Mouse (Mus musculus): ENCODE results near the gene Sapcd1. TPM values are rescaled to one million over a fixed set of nuclear protein-coding genes. Genes with fewer than 3 reads are reported as not detected.
"Not testable (repeated sequence)": the region's sequence is repeated elsewhere in the genome, so short reads cannot be mapped to it uniquely, and the experiment has no call there.

Gene Sapcd1
- total RNA-seq, 4 experiments from 2014 or later: not detected

DNA sequence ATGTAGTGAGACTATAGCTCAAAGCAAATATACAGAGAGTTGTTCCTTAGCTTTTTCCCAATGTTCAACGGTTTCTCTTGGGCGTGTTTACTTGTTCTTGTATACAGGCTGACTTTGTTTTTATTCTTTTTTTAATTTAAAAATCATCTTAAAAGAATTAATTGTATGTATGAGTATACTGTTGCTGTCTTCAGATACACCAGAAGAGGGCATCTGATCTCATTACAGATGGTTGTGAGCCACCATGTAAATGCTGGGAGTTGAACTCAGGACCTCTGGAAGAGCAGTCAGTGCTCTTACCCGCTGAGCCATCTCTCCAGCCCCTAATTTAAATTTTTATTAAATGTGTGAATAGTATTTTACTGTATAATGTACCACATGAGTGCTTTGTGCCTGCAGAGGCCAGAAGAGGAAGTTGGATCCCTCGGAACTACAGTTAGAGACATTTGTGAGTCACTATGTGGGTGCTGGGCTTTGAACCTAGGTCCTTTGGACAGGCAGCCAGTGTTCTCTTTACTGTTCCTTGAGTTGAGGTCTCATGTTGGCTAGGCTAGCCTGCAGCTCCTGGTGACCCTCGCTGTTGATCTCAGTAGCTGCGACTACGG is 20.3 kb downstream of the Sapcd1 start:
- no peak for DNase-seq (ENCODE audit: low spot score)

DNA sequence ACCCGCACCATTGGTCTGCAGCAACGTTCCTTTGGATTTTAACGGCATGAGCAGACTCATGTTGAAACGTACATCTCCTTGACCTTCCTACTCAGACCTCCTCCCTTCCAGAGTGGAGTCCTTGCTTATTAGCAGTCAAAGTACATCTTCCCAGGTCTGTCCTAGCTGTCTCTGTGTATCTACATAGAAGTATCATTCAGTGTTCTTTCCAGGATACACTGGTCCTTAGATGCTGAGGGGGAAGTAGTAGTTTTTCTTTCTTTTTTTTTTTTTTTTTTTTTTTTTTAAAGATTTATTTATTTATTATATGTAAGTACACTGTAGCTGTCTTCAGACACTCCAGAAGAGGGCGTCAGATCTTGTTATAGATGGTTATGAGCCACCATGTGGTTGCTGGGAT is 21.9 kb downstream of the Sapcd1 start:
- not testable (repeated sequence) for DNase-seq (ENCODE audit: low spot score)

DNA sequence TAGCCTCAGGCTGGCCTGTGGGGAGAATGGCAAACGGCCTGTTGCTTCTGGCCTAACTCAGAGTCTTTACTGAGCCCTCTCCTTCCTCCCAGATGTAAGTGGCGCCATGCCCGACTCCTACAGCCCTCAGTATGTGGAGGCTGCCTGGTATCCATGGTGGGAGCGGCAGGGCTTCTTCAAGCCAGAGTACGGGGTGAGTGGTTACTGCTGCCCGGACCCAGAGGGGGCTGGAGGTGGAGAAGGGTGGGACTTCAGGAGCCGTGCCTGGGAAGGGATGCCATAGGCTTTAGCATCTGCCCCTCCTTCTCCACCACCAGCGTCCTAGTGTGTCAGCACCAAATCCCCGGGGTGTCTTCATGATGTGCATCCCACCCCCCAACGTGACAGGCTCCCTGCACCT is 22.7 kb downstream of the Sapcd1 start:
- no peak for DNase-seq (ENCODE audit: low spot score)

DNA sequence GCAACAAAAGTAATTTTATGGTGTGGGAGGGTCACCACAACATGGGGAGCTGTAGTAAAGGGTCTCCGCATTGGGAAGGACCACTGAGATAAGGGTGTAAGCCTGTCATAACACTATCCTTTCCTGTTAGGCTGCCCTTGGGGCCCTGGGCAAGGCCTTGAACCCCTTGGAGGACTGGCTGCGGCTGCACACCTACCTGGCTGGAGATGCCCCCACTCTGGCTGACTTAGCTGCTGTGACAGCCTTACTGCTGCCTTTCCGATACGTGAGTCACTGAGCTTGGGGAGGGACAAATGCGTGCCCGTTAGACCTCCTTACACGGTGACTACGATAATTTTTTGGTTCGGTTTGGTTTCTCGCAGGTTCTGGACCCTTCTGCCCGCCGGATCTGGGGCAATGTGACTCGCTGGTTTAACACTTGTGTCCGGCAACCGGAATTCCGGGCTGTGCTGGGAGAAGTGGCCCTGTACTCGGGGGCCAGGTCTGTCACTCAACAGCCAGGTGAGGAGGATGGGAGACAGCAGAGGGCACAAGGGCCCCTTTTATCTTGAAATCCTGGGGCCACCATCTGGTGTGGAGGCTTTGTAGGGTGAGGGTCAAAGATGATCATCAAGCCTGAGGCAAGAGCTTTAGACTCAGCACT is 23.6 kb downstream of the Sapcd1 start:
- no peak for DNase-seq (ENCODE audit: low spot score)

DNA sequence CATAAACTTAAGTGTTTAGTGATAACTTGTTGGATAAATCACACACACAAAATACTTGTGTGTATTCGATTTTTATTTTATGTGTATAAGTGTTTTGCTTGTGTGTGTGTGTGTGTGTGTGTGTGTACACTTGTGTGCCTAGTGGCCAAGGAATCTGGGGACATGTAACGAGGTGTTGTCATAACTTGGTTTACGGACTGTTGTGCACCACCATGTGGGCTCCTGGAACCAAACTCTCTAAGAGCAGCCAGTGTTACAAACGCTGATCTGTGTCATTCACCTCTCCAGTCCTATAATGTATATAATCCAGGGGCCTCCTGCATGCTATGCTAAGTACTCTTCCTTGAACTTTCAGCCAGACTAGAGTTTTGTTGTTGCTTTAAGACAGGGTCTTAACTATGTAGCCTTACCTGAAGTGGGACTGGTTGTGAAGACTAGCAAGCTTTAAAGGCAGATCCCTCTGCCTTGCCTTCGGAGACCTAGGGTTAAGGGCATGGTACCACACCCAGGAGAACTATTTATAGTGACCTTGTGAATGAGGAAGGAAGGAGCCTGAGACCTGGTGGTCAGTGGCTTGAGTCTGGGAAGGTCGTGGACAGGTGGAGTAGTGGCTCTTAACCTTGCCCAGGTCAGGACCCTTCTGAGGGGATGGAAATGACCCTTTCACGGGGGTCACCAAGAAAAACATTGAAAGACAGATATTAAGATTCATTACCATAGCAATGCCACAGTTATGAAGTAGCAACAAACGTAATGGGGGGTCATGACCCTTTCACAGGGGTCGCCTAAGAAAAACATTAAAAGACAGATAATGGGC is 24.6 kb downstream of the Sapcd1 start:
- no peak for DNase-seq (ENCODE audit: low spot score)

DNA sequence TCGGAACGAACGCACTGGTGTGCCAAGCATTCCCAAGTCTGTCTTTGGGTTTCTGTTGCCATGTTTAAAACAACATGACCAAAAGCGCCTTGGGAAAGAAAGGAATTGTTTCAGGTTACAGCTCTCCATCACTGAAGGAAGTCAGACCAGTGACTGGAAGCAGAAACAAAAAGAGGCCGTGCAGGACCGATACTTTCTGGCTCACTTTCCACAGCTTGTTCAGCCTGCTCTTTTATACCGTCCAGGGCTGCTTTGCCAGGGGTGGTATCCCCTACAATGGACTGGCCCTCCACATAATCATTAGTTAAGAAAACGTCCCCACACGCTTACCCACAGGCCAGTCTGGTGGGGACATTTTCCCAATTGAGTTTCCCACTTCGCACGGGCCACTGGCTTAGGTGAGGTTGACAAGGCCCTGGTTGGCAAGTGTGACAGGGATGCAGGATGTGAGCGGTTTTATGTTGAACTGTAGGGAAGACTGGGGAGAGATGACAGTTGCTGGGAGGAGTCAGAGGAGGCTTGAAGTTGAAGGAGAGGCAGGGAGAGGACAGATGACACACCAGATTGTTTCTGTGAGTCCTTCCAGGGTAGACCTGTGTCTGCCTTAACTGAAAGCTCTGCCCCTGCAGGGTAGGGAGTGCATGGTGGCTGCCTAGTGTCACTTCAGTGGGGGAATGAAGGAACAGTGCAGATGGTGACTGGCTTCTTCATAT is 25.5 kb downstream of the Sapcd1 start:
- DNase-seq (ENCODE audit: low spot score): no peak

DNA sequence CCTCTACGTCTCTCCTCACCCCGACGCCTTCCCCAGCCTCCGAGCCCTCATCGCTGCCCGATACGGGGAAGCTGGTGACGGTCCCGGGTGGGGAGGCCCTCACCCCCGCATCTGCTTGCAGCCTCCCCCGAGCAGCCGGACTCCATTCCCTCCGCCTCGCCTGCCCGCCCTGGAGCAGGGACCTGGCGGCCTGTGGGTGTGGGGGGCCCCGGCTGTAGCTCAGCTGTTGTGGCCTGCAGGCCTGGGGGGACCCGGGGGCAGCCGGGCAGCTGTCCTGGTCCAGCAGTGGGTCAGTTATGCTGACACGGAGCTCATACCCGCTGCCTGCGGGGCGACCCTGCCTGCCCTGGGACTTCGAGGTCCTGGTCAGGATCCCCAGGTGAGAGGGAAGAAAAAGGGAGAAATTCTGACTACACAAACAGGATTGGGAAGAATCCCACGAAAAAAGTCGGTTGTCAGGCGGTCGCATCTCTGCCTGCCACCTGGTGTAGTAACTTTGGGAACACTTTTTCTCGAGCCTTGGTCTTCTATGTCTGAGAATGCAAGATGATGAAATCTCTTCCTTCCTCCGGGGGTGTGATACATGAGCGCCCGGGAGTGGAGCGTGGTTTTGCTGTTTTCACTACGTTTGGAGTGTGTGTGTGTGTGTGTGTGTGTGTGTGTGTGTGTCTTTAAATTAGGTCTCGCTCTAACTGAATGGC is 26.2 kb downstream of the Sapcd1 start:
- DNase-seq (ENCODE audit: low spot score): no peak

DNA sequence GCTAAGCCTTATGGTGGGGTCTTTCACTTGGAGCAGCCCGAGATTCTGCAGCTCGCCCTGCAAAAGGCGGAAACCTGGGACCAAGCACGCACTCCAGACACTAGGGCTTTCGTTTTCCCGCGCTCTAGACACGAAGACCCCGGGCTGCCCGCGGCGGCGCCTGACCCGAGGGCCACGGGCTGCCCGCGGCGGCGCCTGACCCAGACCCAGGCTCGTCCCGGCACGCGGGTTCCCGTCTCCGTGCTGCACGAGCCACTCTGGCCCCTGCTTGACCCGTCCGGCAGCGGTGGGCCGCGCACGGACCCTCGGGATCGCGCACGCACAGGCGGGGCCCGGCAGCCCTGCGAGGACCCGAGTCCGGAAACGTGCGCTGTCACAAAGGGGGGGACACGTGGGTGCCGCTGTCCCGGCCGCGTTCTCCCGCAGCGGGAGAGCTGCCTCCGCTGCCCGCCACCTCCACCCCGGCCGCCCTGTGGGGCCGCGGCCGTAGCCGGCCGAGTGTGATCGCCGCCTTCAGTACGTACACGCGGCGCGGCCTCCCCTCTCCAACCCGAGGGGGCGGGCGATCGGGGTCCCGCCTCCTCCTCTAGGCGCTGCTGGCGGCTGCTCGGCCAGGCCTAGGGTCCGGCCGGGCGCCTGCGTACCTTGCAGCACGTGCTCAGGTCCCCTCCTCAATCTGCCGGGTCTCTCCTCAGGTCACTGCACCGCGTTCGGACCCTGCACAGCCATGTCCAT is 26.9 kb downstream of the Sapcd1 start, which contains the start of gene Vars:
Gene Vars, plus strand, starts transcription at position 271 of the 735 bp plus-strand sequence.
- peak; percentile 88 for DNase-seq (ENCODE audit: low spot score)

DNA sequence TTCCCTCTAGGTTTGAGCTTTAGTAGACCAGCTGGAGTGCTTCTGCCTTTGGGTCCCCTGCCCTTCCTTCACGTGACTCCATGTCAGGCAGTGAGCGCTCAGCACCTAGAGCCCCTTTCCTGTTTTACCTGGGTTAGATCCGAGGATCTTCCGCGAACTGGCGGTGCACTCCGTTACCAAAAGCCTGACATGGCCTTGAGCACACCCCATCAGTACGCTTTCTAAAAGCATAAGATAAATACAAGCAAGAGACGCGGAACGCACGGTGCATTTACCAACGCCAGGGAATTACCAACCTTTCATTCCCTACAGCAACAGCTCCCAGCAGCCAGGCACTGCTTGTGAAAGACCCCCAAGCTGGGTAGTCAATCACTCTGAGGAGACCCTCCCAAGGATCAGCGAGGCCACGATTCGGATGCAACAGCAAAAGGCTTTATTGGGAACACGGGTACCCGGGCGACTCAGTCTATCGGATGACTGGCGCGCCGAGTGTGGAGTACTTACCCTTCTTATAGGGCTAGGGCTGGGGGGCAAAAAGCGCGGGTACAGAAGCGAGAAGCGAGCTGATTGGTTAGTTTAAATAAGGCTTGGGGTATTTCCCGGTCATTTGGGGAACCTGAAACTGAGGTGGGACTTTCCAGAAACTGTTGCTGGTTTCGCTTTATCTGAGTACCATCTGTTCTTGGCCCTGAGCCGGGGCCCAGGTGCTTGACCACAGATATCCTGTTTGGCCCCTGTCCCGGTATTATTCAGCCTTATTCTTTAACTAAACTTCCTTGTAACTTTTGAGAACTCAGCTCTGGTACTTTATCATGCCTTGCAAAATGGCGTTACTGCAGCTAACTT is 27.7 kb downstream of the Sapcd1 start:
- DNase-seq (ENCODE audit: low spot score): not testable (repeated sequence)

DNA sequence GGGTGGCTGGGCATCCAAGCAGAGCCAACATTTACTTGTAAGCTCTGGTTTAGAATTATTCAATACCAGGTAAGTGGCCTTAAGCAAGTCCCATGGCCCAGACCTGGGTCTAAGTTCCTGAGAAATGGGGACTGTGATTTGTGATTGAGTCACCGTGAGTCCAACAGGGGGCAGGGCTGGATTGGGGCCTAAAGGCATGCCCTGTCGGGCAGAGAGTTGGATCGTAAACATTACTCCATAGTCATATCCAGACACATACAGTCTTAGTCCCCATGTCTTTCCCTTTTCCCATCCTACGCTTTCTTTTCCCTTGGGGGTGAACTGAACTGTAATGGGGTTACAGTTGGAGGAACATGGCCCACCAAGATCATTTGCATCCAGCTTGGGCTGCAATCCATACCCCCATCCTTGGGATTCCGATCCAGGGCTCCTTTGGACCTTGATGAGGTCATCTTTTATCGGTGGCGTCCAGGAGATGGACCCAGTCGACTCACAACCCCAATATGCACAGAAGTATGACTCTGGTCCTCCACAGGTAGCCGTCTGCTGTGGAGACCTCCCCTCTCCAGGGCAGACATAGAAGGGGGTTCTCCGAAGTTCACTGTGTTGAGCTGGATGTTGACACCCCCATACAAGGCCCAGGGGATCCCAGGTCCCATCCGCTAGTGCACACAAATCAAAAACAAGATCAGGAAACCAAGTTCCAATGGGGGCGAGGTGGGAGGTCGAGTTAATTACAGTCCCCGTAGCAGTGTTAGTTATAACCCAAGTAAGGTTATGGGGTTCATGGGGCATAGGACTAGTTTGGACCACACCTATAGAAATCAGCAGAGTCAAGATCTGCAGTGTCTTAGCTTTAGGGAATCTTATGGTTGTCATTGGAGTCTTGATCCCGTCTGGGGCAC is 29.0 kb downstream of the Sapcd1 start:
- DNase-seq (ENCODE audit: low spot score): no peak

DNA sequence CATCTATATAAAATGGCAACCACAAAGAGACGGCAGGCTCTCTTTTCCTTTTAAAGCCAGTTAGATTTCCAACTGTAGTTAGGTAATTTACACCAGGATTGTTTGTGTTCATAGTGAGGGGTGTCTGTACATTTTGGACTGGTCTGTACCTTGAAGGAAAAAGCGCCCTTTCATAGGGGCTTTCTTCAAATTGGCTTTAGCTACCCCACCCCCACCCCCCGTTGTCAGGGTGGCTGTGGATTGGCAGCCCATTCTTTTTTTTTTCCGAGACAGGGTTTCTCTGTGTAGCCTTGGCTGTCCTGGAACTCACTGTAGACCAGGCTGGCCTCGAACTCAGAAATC is 30.7 kb downstream of the Sapcd1 start:
- DNase-seq (ENCODE audit: low spot score): no peak

DNA sequence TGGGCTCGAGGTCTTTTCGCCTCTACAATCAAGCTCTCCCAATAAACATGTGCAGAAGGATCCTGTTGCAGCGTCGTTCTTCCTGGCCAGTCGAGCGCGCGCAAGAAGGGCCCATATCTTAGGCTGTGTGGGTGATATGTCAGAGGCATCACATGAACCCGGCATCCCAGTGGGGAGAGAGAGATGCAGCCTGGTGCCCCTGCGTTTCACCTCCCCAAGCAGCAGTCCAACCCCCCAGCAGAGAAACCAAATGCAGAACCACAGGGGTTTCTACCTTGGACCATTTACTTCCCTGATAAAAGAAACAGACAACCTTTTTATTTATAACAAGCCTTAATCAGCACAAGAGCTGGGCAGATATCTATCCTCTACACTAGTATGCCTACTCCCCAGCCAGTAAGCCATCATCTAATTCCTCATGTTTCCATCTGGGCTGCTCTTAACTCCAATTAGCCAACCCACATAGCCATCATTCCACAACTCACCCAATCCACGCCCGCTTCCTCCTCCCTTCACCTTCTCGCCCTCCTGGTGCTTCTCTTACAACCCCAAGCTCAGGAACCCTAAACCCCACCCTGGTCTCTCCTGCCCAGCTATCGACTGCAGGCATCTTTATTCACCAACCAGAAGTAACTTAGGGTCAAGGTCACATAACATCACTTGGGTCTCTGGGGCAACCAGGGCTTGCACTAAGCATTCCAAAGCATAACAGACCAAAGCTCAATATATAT is 31.2 kb downstream of the Sapcd1 start:
- DNase-seq (ENCODE audit: low spot score): no peak

DNA sequence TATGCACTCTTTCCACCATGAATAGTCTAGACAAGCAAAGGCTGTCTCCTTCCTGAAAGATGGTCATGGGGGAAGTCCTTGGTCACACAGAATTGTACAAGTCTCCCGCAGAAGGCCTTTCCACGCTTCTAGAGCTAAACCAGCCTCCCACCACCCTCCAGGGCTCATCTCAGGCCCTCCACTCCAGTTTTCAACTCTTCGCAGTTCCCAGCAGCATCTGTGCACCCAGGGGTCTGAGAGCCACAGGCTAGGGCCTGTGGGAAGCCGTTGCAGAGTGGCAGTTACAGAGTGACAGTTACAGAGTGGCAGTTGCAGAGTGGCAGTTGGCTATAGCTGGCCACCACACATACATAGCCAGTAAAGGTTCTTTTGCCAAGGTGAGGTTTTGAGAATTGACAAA is 31.9 kb downstream of the Sapcd1 start:
- DNase-seq (ENCODE audit: low spot score): not testable (repeated sequence)

DNA sequence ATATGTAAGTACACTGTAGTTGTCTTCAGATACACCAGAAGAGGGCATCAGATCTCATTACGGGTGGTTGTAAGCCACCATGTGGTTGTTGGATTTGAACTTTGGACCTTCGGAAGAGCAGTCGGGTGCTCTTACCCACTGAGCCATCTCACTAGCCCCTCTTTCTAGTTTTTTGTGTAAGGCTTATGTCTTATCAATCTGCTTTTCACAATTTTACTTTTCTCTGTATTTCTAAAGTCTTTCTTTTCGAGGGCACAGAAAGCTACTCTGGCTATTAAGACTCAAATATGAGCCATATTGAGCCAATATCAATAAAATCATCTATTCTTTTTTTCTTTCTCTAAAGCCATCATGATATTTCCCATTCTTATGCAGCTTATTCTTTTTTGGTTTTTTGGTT is 32.6 kb downstream of the Sapcd1 start:
- not testable (repeated sequence) for DNase-seq (ENCODE audit: low spot score)

DNA sequence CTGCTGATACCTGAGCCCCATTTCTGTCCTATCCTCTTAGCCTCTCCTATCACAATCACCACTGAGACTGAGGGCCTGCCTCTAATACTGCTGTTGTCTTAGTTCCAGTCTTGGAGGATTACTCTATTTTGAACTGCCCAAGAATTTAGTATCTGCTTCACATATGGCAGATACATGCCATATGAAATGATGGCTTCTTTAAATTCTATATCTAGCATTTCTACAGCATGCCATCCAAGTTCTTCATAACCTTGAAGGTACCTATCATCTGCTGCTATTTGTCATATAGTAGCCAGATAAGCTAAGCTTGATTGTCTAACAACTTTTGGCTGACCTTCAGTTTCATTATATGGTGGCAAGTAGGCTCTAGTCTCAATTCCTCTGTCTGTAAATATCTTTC is 33.1 kb downstream of the Sapcd1 start:
- DNase-seq (ENCODE audit: low spot score): no peak

DNA sequence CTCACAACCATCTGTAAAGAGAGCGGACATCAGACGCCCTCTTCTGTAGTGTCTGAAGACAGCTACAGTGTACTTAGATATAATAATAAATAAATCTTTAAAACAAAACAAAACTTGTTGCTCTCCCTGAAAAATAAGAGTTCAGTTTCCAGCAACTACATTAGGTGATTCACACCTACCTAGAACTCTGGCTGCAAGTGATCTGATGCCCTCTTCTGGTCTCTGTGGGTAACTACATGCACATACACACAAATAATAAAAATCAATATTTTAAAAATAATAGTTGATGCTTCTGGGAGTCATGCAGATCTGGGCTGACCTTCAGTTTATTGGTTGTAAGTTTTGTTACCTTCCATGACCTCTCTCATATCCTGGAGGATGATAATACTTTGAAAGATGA is 43.6 kb downstream of the Sapcd1 start:
- peak; percentile 50 for DNase-seq (ENCODE audit: low spot score)

DNA sequence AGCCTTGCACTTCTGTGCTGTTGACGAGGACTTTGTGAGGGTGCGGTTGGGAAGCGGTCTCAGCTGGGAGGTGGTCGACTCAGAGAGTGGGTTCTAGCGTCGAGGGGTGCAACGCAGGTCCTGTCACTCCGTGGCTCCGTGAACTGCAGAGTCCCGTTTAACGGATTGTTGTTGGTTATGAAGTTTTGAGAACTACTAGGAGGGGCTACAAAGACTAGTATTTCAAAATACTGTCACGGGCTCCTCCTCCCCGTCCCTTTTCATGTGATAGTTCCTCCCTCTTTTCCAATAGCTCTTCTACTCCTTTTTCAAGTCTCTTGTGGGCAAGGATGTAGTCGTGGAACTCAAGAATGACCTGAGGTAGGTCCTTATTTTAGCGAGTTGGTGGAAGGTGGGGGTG is 45.5 kb downstream of the Sapcd1 start:
- DNase-seq (ENCODE audit: low spot score): no peak

DNA sequence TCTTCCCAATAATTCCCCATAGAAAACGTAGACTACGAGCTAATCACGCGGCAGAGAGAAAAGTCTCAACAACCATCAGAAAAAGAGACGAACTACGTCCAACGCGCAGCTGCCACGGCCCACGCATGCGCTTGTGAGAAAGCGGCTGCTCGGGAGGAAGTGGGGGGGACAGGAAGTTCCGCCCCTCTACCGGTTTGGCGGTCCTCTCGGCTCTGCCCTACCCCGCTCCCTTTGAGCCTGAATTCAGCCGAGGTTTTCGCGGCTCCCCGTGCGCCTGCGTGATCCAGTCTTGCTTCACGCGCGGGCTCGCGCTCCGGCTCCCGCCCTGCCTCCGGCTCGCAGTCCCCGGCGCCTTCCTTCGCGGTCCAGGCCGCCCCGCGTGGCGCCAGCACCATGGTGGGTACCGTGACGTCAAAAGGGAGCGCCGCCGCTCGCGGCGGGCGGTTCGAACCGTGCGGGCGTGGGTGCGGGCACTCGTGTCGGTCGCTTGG is 46.1 kb downstream of the Sapcd1 start, which contains the start of gene Lsm2:
Gene Lsm2, plus strand, starts transcription at position 173 of the 491 bp plus-strand sequence.
- peak; percentile 94 for DNase-seq (ENCODE audit: low spot score)
